Mouse (Mus musculus) liver, embryonic 14.5 days (tissue): ENCODE measurements at regions not wholly inside any gene's neighbourhood (a gene's known extent, or its start where the extent isn't known, plus 50 kb on each side); places are given as distances from the start of the nearest gene placed in this dataset.

Experiments
- CTCF ChIP-seq: IDR thresholded peaks from 2 replicates; pipeline ENCODE4 v1.5.1; 2016; ENCODE audit warnings: antibody characterized with exemption, low read depth, control low read depth
- EP300 ChIP-seq: IDR thresholded peaks from 2 replicates; pipeline ENCODE4 v1.6.1; 2016; ENCODE audit warnings: antibody characterized with exemption, low read depth

GRCm38 (mm10) chr2:34007916-34008315 lies 120.2 kb upstream of the Mvb12b start:
- TF ChIP-seq CTCF (no peak), EP300 (no peak)
